Mouse (Mus musculus): Measurements from ENCODE around the gene Adamts20.
"Not testable (repeated sequence)": the region's sequence is repeated elsewhere in the genome, so short reads cannot be mapped to it uniquely, and the experiment has no call there.

Adamts20 gene

GRCm38 (mm10) chr15:94444043-94444436 is 21.2 kb downstream of the Adamts20 start:
- no peak for DNase-seq

- no peak for DNase-seq
Observed at GRCm38 (mm10) chr15:94443025-94443424, 22.2 kb downstream of the Adamts20 start.

GRCm38 (mm10) chr15:94435532-94435931 is 29.7 kb downstream of the Adamts20 start:
- DNase-seq: no peak

- DNase-seq: peak; percentile 10 to 18
Observed at GRCm38 (mm10) chr15:94430681-94431405, 34.4 kb downstream of the Adamts20 start.

- DNase-seq: peak in 1 of 2 experiments; percentile 38
Observed at GRCm38 (mm10) chr15:94428726-94429125, 36.5 kb downstream of the Adamts20 start.

- DNase-seq: no peak
Observed at GRCm38 (mm10) chr15:94427482-94428214, 37.6 kb downstream of the Adamts20 start.

- DNase-seq: no peak
Observed at GRCm38 (mm10) chr15:94420526-94420925, 44.7 kb downstream of the Adamts20 start.

- no peak for DNase-seq
Observed at GRCm38 (mm10) chr15:94419167-94419566, 46.1 kb downstream of the Adamts20 start.

- DNase-seq: no peak
Observed at GRCm38 (mm10) chr15:94418427-94418826, 46.8 kb downstream of the Adamts20 start.

- DNase-seq: no peak
Observed at GRCm38 (mm10) chr15:94417216-94418155, 47.7 kb downstream of the Adamts20 start.

GRCm38 (mm10) chr15:94409832-94410231 is 55.4 kb downstream of the Adamts20 start:
- DNase-seq: peak; percentile 77 to 85

GRCm38 (mm10) chr15:94406364-94406763 is 58.9 kb downstream of the Adamts20 start:
- DNase-seq: no peak

GRCm38 (mm10) chr15:94404071-94404545 is 61.1 kb downstream of the Adamts20 start:
- peak; percentile 93 to 96 for DNase-seq

GRCm38 (mm10) chr15:94403461-94404070 is 61.7 kb downstream of the Adamts20 start:
- peak in 1 of 2 experiments; percentile 47 for DNase-seq

GRCm38 (mm10) chr15:94403018-94403417 is 62.2 kb downstream of the Adamts20 start:
- DNase-seq: peak; percentile 12 to 14

- no peak for DNase-seq
Observed at GRCm38 (mm10) chr15:94392737-94393136, 72.5 kb downstream of the Adamts20 start.

GRCm38 (mm10) chr15:94390127-94390526 is 75.1 kb downstream of the Adamts20 start:
- DNase-seq: not testable (repeated sequence)

- DNase-seq: peak; percentile 24 to 35
Observed at GRCm38 (mm10) chr15:94379425-94379824, 85.8 kb downstream of the Adamts20 start.

- peak; percentile 47 to 50 for DNase-seq
Observed at GRCm38 (mm10) chr15:94372548-94372947, 92.7 kb downstream of the Adamts20 start.

GRCm38 (mm10) chr15:94349052-94349451 is 116.2 kb downstream of the Adamts20 start:
- no peak for DNase-seq

- DNase-seq: no peak
Observed at GRCm38 (mm10) chr15:94344317-94344716, 120.9 kb downstream of the Adamts20 start.

- peak; percentile 86 to 89 for DNase-seq
Observed at GRCm38 (mm10) chr15:94342365-94342764, 122.9 kb downstream of the Adamts20 start.
